Mouse (Mus musculus): ENCODE measurements at regions not wholly inside any gene's neighbourhood (a gene's known extent, or its start where the extent isn't known, plus 50 kb on each side); places are given as distances from the start of the nearest gene placed in this dataset.
"Not testable (repeated sequence)": the region's sequence is repeated elsewhere in the genome, so short reads cannot be mapped to it uniquely, and the experiment has no call there.

GRCm38 (mm10) chr2:92805761-92806160 lies 109.1 kb upstream of the Syt13 start:
- ChIA-PET POLR2A (no interaction called here), CTCF (no interaction called here)
- H3K27me3 ChIP-seq, result peaks cover 3% of the 10 kb centered on the region
- in situ Hi-C loops (cut with MboI; ENCODE audit: low pct_unique_long_range_greater_than_20kb), result no loop called here
- ATAC-seq, result no peak
- no peak for TF ChIP-seq CTCF (IDR thresholded peaks at IDR 0.05)
- no peak for DNase-seq (ENCODE audit: low read depth, low spot score)

- ChIA-PET CTCF (no interaction called here), POLR2A (interaction anchor here (0.6 kb wide), 1 partner anchor 332 kb away, joined by 3 read pairs; no protein-coding TSS in a partner anchor)
- in situ Hi-C loops (cut with MboI; ENCODE audit: low pct_unique_long_range_greater_than_20kb), result no loop called here
- DNase-seq (ENCODE audit: low read depth, low spot score) (no peak), ATAC-seq (no peak)
- peaks cover under 1% of the 10 kb centered on the region for H3K27me3 ChIP-seq
- no peak for TF ChIP-seq CTCF (IDR thresholded peaks at IDR 0.05)
Observed at GRCm38 (mm10) chr2:92806481-92807195, 108.3 kb upstream of the Syt13 start.

- in situ Hi-C loops (cut with MboI; ENCODE audit: low pct_unique_long_range_greater_than_20kb), result no loop called here
- ChIA-PET POLR2A (no interaction called here), CTCF (no interaction called here)
- peaks cover 7% of the 10 kb centered on the region for H3K27me3 ChIP-seq
- no peak for TF ChIP-seq CTCF (IDR thresholded peaks at IDR 0.05)
- ATAC-seq (no peak), DNase-seq (ENCODE audit: low read depth, low spot score) (no peak)
Observed at GRCm38 (mm10) chr2:92807404-92807803, 107.5 kb upstream of the Syt13 start.

- ATAC-seq (no peak), DNase-seq (ENCODE audit: low read depth, low spot score) (no peak)
- CTCF ChIA-PET, result no interaction called here
- POLR2A ChIA-PET, result no interaction called here
- TF ChIP-seq CTCF (IDR thresholded peaks at IDR 0.05), result no peak
- peaks cover 9% of the 10 kb centered on the region for H3K27me3 ChIP-seq
- in situ Hi-C loops (cut with MboI; ENCODE audit: low pct_unique_long_range_greater_than_20kb), result no loop called here
Observed at GRCm38 (mm10) chr2:92808121-92808520, 106.8 kb upstream of the Syt13 start.

- TF ChIP-seq CTCF (IDR thresholded peaks at IDR 0.05), result no peak
- no peak for ATAC-seq
- ChIA-PET POLR2A (no interaction called here), CTCF (no interaction called here)
- no peak for DNase-seq (ENCODE audit: low read depth, low spot score)
- in situ Hi-C loops (cut with MboI; ENCODE audit: low pct_unique_long_range_greater_than_20kb), result no loop called here
- peaks cover 14% of the 10 kb centered on the region for H3K27me3 ChIP-seq
Observed at GRCm38 (mm10) chr2:92809226-92809625, 105.7 kb upstream of the Syt13 start.

GRCm38 (mm10) chr2:92809681-92810323 lies 105.1 kb upstream of the Syt13 start:
- TF ChIP-seq CTCF (IDR thresholded peaks at IDR 0.05), result no peak
- H3K27me3 ChIP-seq, result peaks cover 14% of the 10 kb centered on the region
- ATAC-seq (no peak), DNase-seq (ENCODE audit: low read depth, low spot score) (no peak)
- in situ Hi-C loops (cut with MboI; ENCODE audit: low pct_unique_long_range_greater_than_20kb), result loop anchor here (5.0 kb wide), 2 partner anchors 203 to 323 kb away; no protein-coding TSS in a partner anchor
- ChIA-PET POLR2A (no interaction called here), CTCF (interaction anchor here (1.3 kb wide), 1 partner anchor 8 kb away, joined by 3 read pairs; no protein-coding TSS in a partner anchor)

- ATAC-seq; DNase-seq (ENCODE audit: low read depth, low spot score); POLR2A ChIA-PET: not testable (repeated sequence)
- in situ Hi-C loops (cut with MboI; ENCODE audit: low pct_unique_long_range_greater_than_20kb), result loop anchor here (5.0 kb wide), 2 partner anchors 204 to 324 kb away; no protein-coding TSS in a partner anchor
- TF ChIP-seq CTCF (IDR thresholded peaks at IDR 0.05), result peak; percentile 60
- CTCF ChIA-PET, result interaction anchor here (1.1 to 1.3 kb wide), 4 partner anchors 10 to 322 kb away, joined by 3 read pairs; no protein-coding TSS in a partner anchor
- peaks cover 14% of the 10 kb centered on the region for H3K27me3 ChIP-seq
Observed at GRCm38 (mm10) chr2:92810956-92811355, 103.9 kb upstream of the Syt13 start.

GRCm38 (mm10) chr2:92813028-92813427 lies 101.9 kb upstream of the Syt13 start:
- ChIA-PET POLR2A (no interaction called here), CTCF (no interaction called here)
- no peak for DNase-seq (ENCODE audit: low read depth, low spot score)
- no peak for ATAC-seq
- TF ChIP-seq CTCF (IDR thresholded peaks at IDR 0.05), result no peak
- in situ Hi-C loops (cut with MboI; ENCODE audit: low pct_unique_long_range_greater_than_20kb), result loop anchor here (5.0 kb wide), 2 partner anchors 206 to 326 kb away; no protein-coding TSS in a partner anchor
- H3K27me3 ChIP-seq, result peaks cover 15% of the 10 kb centered on the region

GRCm38 (mm10) chr2:92819586-92819985 lies 95.3 kb upstream of the Syt13 start:
- POLR2A ChIA-PET, result no interaction called here
- in situ Hi-C loops (cut with MboI; ENCODE audit: low pct_unique_long_range_greater_than_20kb), result no loop called here
- peaks cover 12% of the 10 kb centered on the region for H3K27me3 ChIP-seq
- CTCF ChIA-PET, result no interaction called here
- no peak for DNase-seq (ENCODE audit: low read depth, low spot score)
- no peak for ATAC-seq
- TF ChIP-seq CTCF (IDR thresholded peaks at IDR 0.05), result no peak

GRCm38 (mm10) chr2:92824325-92824724 lies 90.6 kb upstream of the Syt13 start:
- no peak for DNase-seq (ENCODE audit: low read depth, low spot score)
- POLR2A ChIA-PET, result no interaction called here

GRCm38 (mm10) chr2:92825395-92825794 lies 89.5 kb upstream of the Syt13 start:
- ATAC-seq (no peak), DNase-seq (ENCODE audit: low read depth, low spot score) (no peak)
- in situ Hi-C loops (cut with MboI; ENCODE audit: low pct_unique_long_range_greater_than_20kb), result no loop called here
- CTCF ChIA-PET, result no interaction called here
- POLR2A ChIA-PET, result no interaction called here
- TF ChIP-seq CTCF (IDR thresholded peaks at IDR 0.05), result no peak
- peaks cover under 1% of the 10 kb centered on the region for H3K27me3 ChIP-seq

More at GRCm38 (mm10) chr2:92824325-92824724, 90.6 kb upstream of the Syt13 start:
- CTCF ChIA-PET, result no interaction called here
- in situ Hi-C loops (cut with MboI; ENCODE audit: low pct_unique_long_range_greater_than_20kb), result no loop called here
- no peak for ATAC-seq
- no peak for TF ChIP-seq CTCF (IDR thresholded peaks at IDR 0.05)
- peaks cover 9% of the 10 kb centered on the region for H3K27me3 ChIP-seq

Measured in Patski (cell line).